Mouse (Mus musculus): Measurements from ENCODE around the gene Defa26.
"Not testable (repeated sequence)": the region's sequence is repeated elsewhere in the genome, so short reads cannot be mapped to it uniquely, and the experiment has no call there.

DNA sequence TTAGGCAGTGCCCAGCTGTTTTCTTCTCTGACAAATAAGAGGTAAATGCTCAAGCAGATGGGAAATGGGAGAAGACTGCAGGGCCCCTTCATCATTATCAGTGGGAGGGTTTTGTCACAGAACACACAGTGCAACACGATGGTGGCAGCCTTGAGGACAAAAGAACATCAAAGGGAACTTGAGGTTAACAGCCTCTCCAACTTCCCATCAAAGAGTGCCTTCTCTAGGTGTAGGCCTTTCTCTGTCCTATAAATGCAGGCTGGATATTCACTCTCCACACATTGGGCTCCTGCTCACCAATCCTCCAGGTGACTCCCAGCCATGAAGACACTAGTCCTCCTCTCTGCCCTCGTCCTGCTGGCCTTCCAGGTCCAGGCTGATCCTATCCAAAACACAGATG, 37.5 kb downstream of the Defa26 start, which contains the start of gene Defa17:
- TF ChIP-seq CTCF (IDR thresholded peaks at IDR 0.05; ENCODE audit: low read depth, low read length); POLR2A (IDR thresholded peaks at IDR 0.05; ENCODE audit: insufficient read depth, low read length); EP300 (IDR thresholded peaks at IDR 0.05; ENCODE audit: insufficient read depth, low read depth, low read length): not testable (repeated sequence)

All from ES-Bruce4 (cell line).